Mouse (Mus musculus): ENCODE measurements around the gene Mdk.

DNA sequence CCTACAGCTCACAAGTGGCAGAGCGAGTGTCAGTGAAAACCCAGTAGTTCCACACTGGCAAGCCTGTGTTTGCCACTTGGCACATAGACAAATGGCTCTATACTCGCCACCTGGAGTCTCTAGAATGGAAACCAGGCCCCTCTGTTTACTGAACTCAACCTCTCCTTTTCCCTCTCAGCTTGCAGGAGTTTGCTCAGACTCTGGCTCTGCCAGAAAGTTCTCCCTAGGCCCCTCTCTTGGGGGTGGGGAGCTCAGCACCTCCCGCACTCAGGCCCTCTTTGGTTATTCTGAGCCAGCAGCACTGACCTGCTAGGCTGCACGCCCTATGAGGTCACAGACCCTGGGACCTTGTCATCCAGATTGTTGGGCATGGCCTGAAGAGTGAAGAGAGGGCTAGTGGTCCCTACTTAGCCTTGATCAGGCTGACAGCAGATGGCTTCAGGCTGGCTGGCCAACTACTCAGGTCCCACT lies 23.1 kb upstream of the Mdk start:
- TF ChIP-seq CTCF (IDR thresholded peaks at IDR 0.05; ENCODE audit: extremely low read depth, insufficient read length, insufficient replicate concordance, low read depth, low read length) (no peak), POLR2A (IDR thresholded peaks at IDR 0.05; ENCODE audit: low read depth, low read length) (no peak)

Measured in small intestine, adult 2 months (tissue).